Mouse (Mus musculus): ENCODE data around the gene Insig1. TPM values are rescaled to one million over a fixed set of nuclear protein-coding genes. Genes with fewer than 3 reads are reported as not detected.

Insig1 gene
- total and polyA plus RNA-seq, 2 experiments from 2014 or later = 100.0 to 183 TPM

- Histone ChIP-seq H3K4me3 (ENCODE audit: low read length) (no peak overlapping the region), H3K36me3 (ENCODE audit: insufficient read depth, low read length) (no peaks in the 10 kb centered on the region), H3K9ac (replicated peaks; ENCODE audit: low read length) (no peak overlapping the region), H3K27me3 (ENCODE audit: insufficient read depth, low read length) (no peaks in the 10 kb centered on the region), H3K9me3 (ENCODE audit: low read length) (no peaks in the 10 kb centered on the region), H3K4me1 (ENCODE audit: insufficient read depth, low read length) (no peaks in the 10 kb centered on the region), H3K4me2 (ENCODE audit: low read depth, low read length) (no peak overlapping the region), H3K27ac (no peak overlapping the region)
- ATAC-seq = no peak
- 86% methylated on average over 3 of the region's 3 CpGs for WGBS
- peak; percentile 29 for TF ChIP-seq CTCF (IDR thresholded peaks at IDR 0.05; ENCODE audit: low read depth)
- no peak for DNase-seq (ENCODE audit: low spot score)
Observed at GRCm38 (mm10) chr5:28092327-28092726, 21.2 kb downstream of the Insig1 start.

GRCm38 (mm10) chr5:28093874-28094273 lies 22.7 kb downstream of the Insig1 start:
- H3K36me3 ChIP-seq (ENCODE audit: insufficient read depth, low read length) = no peaks in the 10 kb centered on the region
- no peaks in the 10 kb centered on the region for H3K4me1 ChIP-seq (ENCODE audit: insufficient read depth, low read length)
- peak; percentile 83 for DNase-seq (ENCODE audit: low spot score)
- H3K4me3 ChIP-seq (ENCODE audit: low read length) = no peak overlapping the region
- no peak overlapping the region for H3K27ac ChIP-seq
- H3K9me3 ChIP-seq (ENCODE audit: low read length) = no peaks in the 10 kb centered on the region
- H3K4me2 ChIP-seq (ENCODE audit: low read depth, low read length) = no peak overlapping the region
- no peak overlapping the region for H3K9ac ChIP-seq (replicated peaks; ENCODE audit: low read length)
- peak; percentile 88 for TF ChIP-seq CTCF (IDR thresholded peaks at IDR 0.05; ENCODE audit: low read depth)
- peak; percentile 70 for ATAC-seq
- H3K27me3 ChIP-seq (ENCODE audit: insufficient read depth, low read length) = no peaks in the 10 kb centered on the region
- 20% methylated on average over 4 of the region's 4 CpGs for WGBS

DNA sequence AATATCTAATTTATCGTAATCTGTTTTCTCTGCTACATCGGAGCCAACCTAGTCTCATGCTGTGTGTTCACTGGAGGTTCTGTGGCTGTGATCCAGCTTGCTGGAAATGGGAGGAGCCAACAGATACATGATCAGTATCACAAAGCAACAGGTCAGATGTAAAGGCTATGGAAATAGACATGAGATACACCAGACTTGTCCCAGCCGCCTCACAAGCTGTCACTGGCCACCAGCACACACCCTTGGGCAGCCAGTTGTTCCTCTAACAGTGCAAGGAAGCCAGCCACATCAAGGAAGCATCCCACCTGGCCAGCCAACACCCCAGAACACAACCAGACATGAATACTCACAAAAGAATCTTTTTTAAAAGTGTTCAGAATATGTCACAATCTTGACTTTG lies 23.2 kb downstream of the Insig1 start:
- ATAC-seq = no peak

GRCm38 (mm10) chr5:28094846-28095245 lies 23.7 kb downstream of the Insig1 start:
- no peak for ATAC-seq

More for the DNA sequence above, 23.2 kb downstream of the Insig1 start:
- no peaks in the 10 kb centered on the region for H3K27me3 ChIP-seq (ENCODE audit: insufficient read depth, low read length)
- no peak overlapping the region for H3K27ac ChIP-seq
- no peak overlapping the region for H3K9ac ChIP-seq (replicated peaks; ENCODE audit: low read length)
- H3K4me2 ChIP-seq (ENCODE audit: low read depth, low read length) = no peak overlapping the region
- H3K4me1 ChIP-seq (ENCODE audit: insufficient read depth, low read length) = no peaks in the 10 kb centered on the region
- TF ChIP-seq CTCF (IDR thresholded peaks at IDR 0.05; ENCODE audit: low read depth) = no peak
- no peaks in the 10 kb centered on the region for H3K9me3 ChIP-seq (ENCODE audit: low read length)
- 59% methylated on average over 3 of the region's 3 CpGs for whole genome bisulfite sequencing
- no peak for DNase-seq (ENCODE audit: low spot score)
- H3K36me3 ChIP-seq (ENCODE audit: insufficient read depth, low read length) = no peaks in the 10 kb centered on the region
- no peak overlapping the region for H3K4me3 ChIP-seq (ENCODE audit: low read length)

DNA sequence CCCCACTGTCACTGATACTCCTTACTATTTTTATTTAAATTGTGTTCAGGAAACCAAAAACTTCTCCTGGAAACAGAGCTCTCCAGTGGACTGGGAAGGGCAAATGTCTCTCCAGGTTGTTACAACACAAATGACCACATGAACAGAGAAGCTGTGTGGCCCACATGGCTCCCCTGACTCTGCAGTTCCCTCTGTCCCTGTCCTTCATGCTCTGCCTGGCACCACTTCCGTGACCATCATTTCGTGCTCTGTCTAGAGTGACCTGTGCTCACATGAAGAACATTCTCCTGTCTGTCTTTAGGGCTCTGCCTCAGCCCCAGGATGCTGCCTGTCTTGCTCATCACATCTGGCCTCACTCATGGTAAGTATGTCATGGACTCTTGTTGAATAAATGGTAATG lies 24.5 kb downstream of the Insig1 start:
- ATAC-seq (no peak), DNase-seq (ENCODE audit: low spot score) (no peak)
- H3K36me3 ChIP-seq (ENCODE audit: insufficient read depth, low read length) = no peaks in the 10 kb centered on the region
- no peak overlapping the region for H3K4me3 ChIP-seq (ENCODE audit: low read length)
- H3K27ac ChIP-seq = no peak overlapping the region
- no peaks in the 10 kb centered on the region for H3K4me1 ChIP-seq (ENCODE audit: insufficient read depth, low read length)
- no peak for TF ChIP-seq CTCF (IDR thresholded peaks at IDR 0.05; ENCODE audit: low read depth)
- H3K4me2 ChIP-seq (ENCODE audit: low read depth, low read length) = no peak overlapping the region
- no peak overlapping the region for H3K9ac ChIP-seq (replicated peaks; ENCODE audit: low read length)
- WGBS = 88% methylated on average over 2 of the region's 2 CpGs
- no peaks in the 10 kb centered on the region for H3K9me3 ChIP-seq (ENCODE audit: low read length)
- no peaks in the 10 kb centered on the region for H3K27me3 ChIP-seq (ENCODE audit: insufficient read depth, low read length)

More at GRCm38 (mm10) chr5:28094846-28095245, 23.7 kb downstream of the Insig1 start:
- 81% methylated on average over 6 of the region's 6 CpGs for WGBS
- H3K4me1 ChIP-seq (ENCODE audit: insufficient read depth, low read length) = no peaks in the 10 kb centered on the region
- H3K36me3 ChIP-seq (ENCODE audit: insufficient read depth, low read length) = no peaks in the 10 kb centered on the region
- no peaks in the 10 kb centered on the region for H3K9me3 ChIP-seq (ENCODE audit: low read length)
- H3K27me3 ChIP-seq (ENCODE audit: insufficient read depth, low read length) = no peaks in the 10 kb centered on the region
- H3K4me2 ChIP-seq (ENCODE audit: low read depth, low read length) = no peak overlapping the region
- no peak overlapping the region for H3K9ac ChIP-seq (replicated peaks; ENCODE audit: low read length)
- no peak overlapping the region for H3K4me3 ChIP-seq (ENCODE audit: low read length)
- DNase-seq (ENCODE audit: low spot score) = no peak
- H3K27ac ChIP-seq = no peak overlapping the region
- no peak for TF ChIP-seq CTCF (IDR thresholded peaks at IDR 0.05; ENCODE audit: low read depth)

GRCm38 (mm10) chr5:28106966-28107365 lies 35.8 kb downstream of the Insig1 start:
- Histone ChIP-seq H3K4me3 (ENCODE audit: low read length) (no peak overlapping the region), H3K27me3 (ENCODE audit: insufficient read depth, low read length) (no peaks in the 10 kb centered on the region), H3K9ac (replicated peaks; ENCODE audit: low read length) (no peak overlapping the region), H3K4me2 (ENCODE audit: low read depth, low read length) (no peak overlapping the region), H3K4me1 (ENCODE audit: insufficient read depth, low read length) (no peaks in the 10 kb centered on the region), H3K36me3 (ENCODE audit: insufficient read depth, low read length) (no peaks in the 10 kb centered on the region), H3K9me3 (ENCODE audit: low read length) (no peaks in the 10 kb centered on the region), H3K27ac (no peak overlapping the region)
- WGBS = 73% methylated on average over 4 of the region's 4 CpGs
- ATAC-seq (no peak), DNase-seq (ENCODE audit: low spot score) (no peak)
- TF ChIP-seq CTCF (IDR thresholded peaks at IDR 0.05; ENCODE audit: low read depth) = no peak

DNA sequence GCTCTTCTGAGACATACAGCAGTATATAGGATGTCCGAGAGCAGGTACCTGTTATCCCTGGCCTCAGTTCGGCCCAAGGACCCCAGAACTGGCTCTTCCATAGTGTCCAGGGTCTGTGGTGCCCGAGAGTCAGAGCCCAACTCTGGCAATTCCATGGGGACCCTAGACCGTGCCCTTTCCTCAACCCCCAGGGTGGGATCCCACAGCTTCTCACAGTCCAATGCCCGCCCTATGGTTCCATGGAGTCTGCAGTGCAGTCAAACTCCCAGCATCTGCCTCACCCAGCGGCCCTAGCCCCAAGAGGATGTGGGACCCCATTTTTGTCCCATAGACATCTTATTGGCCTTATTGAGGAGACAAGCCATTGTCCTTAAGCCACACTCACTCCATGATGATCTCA lies 36.8 kb downstream of the Insig1 start:
- H3K4me3 ChIP-seq (ENCODE audit: low read length) = no peak overlapping the region
- 91% methylated on average over 6 of the region's 6 CpGs for WGBS
- H3K36me3 ChIP-seq (ENCODE audit: insufficient read depth, low read length) = no peaks in the 10 kb centered on the region
- no peaks in the 10 kb centered on the region for H3K9me3 ChIP-seq (ENCODE audit: low read length)
- no peaks in the 10 kb centered on the region for H3K4me1 ChIP-seq (ENCODE audit: insufficient read depth, low read length)
- DNase-seq (ENCODE audit: low spot score) (no peak), ATAC-seq (no peak)
- H3K27me3 ChIP-seq (ENCODE audit: insufficient read depth, low read length) = no peaks in the 10 kb centered on the region
- H3K9ac ChIP-seq (replicated peaks; ENCODE audit: low read length) = no peak overlapping the region
- no peak overlapping the region for H3K4me2 ChIP-seq (ENCODE audit: low read depth, low read length)
- no peak overlapping the region for H3K27ac ChIP-seq
- TF ChIP-seq CTCF (IDR thresholded peaks at IDR 0.05; ENCODE audit: low read depth) = no peak
